Mouse (Mus musculus) forelimb bud, embryonic 11.5 days (tissue): ENCODE results near the gene Prcc.
A peak's percentile ranks its signal among the peaks of the same experiment; 100 is the strongest.
"Not testable (repeated sequence)": the region's sequence is repeated elsewhere in the genome, so short reads cannot be mapped to it uniquely, and the experiment has no call there.

Source experiments
- DNase-seq: peaks from one replicate; pipeline ENCODE4 v3.0.0-alpha.2; 2012; ENCODE audit warnings: low read depth, low spot score

Gene Prcc

DNA sequence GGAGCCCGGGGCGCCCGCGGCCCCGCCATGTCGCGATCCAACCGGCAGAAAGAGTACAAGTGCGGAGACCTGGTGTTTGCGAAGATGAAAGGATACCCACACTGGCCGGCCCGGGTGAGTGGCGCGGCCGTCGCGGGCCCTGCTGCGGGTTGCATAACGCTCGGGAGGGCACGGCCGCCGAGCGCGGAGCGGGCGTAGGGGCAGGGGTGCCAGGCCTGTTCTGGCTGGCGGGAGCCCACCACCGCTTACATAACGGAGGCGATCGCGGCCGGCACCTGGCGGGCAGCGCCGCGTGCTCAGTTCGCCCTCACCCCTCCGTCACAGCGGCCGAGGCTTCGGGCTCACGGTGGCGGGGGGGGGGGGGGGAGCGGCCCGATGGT is 21.2 kb upstream of the Prcc start:
- DNase-seq = no peak

GRCm38 (mm10) chr3:87905880-87906485 is 20.6 kb upstream of the Prcc start, which contains the start of gene Hdgf:
Gene Hdgf, plus strand, starts transcription at chr3:87906321.
- DNase-seq = peak; percentile 98

DNA sequence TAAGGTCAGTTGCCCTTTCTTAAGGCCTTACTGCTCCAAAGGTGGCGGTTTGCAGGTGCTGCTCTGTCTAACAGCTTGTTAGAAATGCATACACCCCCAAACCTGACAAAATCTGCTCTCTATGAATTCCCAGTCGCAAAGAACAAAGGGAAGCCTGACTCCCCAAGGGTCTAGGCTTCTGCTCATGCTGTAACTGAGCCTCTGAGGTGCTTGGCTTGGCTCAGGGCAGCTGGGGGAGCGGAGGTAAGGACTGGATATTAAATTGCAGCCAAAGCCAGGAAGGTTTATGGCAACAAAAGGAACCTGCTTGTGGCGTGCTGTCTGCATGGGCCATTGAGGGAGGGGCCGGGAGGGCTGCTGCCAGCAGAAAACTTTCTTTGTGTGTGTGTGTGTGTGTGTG is 18.4 kb upstream of the Prcc start:
- peak; percentile 31 for DNase-seq

GRCm38 (mm10) chr3:87901959-87902358 is 16.6 kb upstream of the Prcc start:
- DNase-seq = not testable (repeated sequence)

DNA sequence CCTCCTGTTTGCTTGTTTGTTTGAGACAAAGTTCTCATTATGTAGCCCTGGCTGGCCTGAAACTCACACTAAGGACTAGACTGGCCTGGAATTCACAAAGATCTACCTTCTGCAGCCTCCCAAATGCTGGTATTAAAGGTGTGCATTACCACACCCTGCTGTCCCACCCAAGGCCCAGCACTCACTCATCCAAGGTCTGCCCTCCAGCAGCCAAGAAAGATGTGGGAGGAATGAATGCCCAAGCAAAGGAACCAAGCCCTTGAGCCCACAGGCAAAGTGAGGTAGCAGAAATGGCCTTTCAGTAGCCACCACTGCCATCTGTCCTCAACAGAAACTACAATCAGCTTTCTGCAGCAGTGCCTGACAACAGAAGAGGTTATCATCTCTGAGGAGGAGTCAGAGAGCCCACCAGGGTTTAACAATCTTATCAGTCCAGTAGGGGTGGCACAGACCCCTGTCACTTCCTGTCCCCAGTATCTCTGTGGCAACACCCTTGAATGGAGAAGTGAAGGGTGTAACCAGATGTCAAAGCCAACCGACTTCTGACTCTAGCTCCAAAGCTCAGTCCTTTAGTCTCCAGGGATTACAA is 15.7 kb upstream of the Prcc start:
- DNase-seq = no peak

GRCm38 (mm10) chr3:87899776-87900175 is 14.4 kb upstream of the Prcc start:
- DNase-seq = no peak

DNA sequence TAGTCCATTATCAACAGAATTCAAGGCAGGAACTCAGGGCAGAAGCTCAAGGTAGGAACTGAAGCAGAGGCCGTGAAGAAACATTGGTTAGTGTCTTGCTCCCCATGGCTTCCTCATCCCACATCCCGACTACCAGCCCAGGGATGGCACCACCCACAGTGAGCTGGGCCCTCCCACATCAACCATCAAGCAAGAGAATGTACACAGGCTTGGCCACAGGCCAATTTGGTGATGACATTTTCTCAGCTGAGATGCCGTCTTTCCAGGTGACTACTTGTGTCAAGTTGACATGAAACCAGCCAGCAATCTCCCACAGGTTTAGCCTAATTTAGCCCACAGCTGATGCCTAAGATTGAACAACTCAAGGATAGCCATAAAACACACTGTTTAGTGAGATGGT is 13.9 kb upstream of the Prcc start:
- DNase-seq = no peak

- DNase-seq = no peak
Measured at GRCm38 (mm10) chr3:87893367-87893905, 8.0 kb upstream of the Prcc start.

GRCm38 (mm10) chr3:87891481-87891880 is 6.1 kb upstream of the Prcc start:
- DNase-seq = no peak

- not testable (repeated sequence) for DNase-seq
Measured at GRCm38 (mm10) chr3:87887400-87887799, 2.0 kb upstream of the Prcc start.

- DNase-seq = no peak
Measured at GRCm38 (mm10) chr3:87886416-87886815, 1.0 kb upstream of the Prcc start.

GRCm38 (mm10) chr3:87886004-87886365 is 577 bp upstream of the Prcc start:
- no peak for DNase-seq

DNA sequence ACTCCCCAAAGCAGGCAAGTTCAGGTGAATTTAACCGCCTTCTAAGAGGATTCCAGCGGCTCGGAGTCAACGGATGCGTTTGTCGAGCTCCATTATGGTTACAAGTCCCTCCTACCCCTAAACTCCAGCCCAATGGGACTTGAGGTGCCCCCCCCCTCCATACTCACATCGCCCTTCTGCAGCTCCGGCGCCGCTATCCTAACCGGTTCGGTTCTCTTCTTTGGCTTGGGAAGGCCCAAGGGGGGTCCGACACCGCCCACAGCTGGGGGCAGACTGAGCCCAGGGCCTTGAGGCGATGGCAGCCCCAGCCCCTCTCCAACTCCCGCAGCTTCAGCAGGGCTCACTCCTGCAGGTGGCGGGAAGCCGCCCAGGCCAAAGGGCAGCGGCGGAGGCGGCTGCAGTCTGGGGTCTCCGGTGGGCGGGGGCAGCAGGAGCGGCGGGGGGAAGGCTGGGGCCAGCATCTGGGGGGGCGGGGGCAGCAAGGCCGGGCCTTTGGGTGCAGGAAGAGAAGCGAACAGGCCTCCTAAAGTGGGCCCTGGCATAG is 628 bp downstream of the Prcc start:
- peak; percentile 38 for DNase-seq

- DNase-seq = no peak
Measured at GRCm38 (mm10) chr3:87884291-87884690, 1.1 kb downstream of the Prcc start.

DNA sequence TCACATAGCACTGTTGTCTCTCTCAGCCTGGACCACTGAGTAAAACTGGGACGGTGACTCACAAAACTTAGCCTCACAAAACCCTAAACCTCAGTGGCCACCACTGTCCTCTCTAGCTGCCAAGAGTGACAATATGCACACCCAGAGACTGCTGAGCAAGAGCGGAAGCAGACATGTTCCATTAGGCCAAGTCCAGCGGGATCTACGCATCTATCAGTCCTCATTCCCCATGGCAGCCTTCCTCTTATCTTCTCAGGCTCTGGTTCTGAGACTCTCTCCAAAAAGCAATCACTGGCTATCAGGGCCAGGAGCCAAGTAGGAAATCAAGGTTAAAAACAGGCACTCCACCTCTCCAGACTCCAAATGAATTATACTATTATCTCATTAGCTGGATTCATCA is 7.7 kb downstream of the Prcc start:
- DNase-seq = no peak

- not testable (repeated sequence) for DNase-seq
Measured at GRCm38 (mm10) chr3:87864111-87864510, 21.3 kb downstream of the Prcc start.

DNA sequence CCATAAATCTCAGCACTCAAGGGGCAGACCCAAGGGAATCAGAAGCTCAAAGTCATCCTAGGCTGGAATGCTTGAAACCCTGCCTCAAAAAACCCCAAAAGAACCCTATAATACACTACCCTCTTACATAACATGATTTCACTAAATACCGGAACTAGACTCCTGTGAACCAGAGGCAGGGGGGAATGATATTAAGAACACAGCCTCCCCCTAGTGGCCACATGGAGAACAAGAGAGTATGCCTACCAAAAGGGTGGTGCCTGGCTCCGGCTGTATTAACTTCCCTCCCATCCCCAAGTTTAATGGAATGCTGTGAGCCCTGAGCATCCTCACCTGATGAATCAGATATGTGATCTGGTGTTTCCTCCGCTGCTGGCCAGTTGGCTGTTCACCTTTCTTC is 25.6 kb downstream of the Prcc start:
- DNase-seq = peak; percentile 62

DNA sequence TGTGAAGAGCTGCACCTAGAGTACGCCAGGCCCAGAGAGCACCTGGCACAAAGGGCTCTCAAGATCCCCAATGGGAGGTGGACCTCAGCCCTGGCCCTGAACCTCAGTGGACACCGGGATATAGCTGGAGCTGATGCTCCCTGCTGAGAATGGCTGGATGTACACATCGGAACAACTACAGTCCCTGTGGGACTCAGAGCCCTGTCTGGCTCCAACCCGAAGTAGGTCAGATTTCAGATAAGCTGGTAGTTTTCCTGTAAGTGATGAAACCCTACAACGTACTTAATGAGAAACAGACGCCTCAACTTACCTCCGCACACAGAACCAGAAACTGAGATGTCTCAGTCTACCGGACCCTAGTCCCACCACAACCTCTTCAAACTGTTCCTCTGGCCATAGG is 27.7 kb downstream of the Prcc start:
- DNase-seq = no peak

DNA sequence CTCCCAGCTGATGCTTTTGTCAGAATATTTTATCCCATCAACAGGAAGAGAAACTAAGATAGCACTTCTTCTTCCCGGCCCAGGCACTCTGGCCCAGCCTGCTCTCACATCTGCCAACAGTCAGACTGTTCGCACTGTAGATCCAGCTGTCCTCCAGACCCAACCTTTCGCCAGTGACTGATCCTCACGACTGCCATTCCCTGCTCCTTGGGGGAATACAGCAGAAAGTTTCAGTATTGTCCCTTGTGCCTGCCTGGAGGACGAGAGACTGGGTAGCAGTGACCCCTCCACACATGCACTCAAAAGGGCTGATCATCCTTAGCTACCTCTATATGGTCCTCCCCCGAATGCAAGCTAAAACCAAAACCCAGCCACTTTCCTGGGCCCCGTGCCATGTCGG is 29.5 kb downstream of the Prcc start:
- no peak for DNase-seq

- no peak for DNase-seq
Measured at GRCm38 (mm10) chr3:87854795-87855568, 30.4 kb downstream of the Prcc start.

GRCm38 (mm10) chr3:87849117-87849516 is 36.3 kb downstream of the Prcc start:
- no peak for DNase-seq

GRCm38 (mm10) chr3:87847680-87848079 is 37.7 kb downstream of the Prcc start:
- DNase-seq = no peak
